Mouse (Mus musculus) lung, postnatal 0 days (tissue): ENCODE measurements at regions not wholly inside any gene's neighbourhood (a gene's known extent, or its start where the extent isn't known, plus 50 kb on each side); places are given as distances from the start of the nearest gene placed in this dataset.

Source experiments
- ATAC-seq: fragments of 200-750 bp; cut with Nextera tagmentation; 2 replicates; pipeline ENCODE4 v1.8.0; 2017; ENCODE audit warnings: moderate library complexity
- DNase-seq: peaks from one replicate; pipeline ENCODE4 v3.0.0-alpha.2; 2016; ENCODE audit warnings: low spot score
- H3K27ac ChIP-seq: fragments of 300-500 bp; sonication (generic); 2 replicates; pipeline ENCODE4 v1.5.1; 2014; ENCODE audit warnings: antibody characterized with exemption, mild to moderate bottlenecking, low read length, mixed read lengths
- H3K27me3 ChIP-seq: fragments of 300-500 bp; sonication (generic); replicated peaks from 2 replicates; pipeline ENCODE4 v1.6.1; 2014; ENCODE audit warnings: low read length, mixed read lengths; ENCODE audit not compliant: insufficient read depth
- H3K36me3 ChIP-seq: fragments of 300-500 bp; sonication (generic); 2 replicates; pipeline ENCODE4 v1.6.1; 2014; ENCODE audit warnings: low read length, mixed read lengths; ENCODE audit not compliant: insufficient read depth
- H3K4me1 ChIP-seq: fragments of 300-500 bp; sonication (generic); 2 replicates; pipeline ENCODE4 v1.6.1; 2014; ENCODE audit warnings: antibody characterized with exemption, low read depth, low read length, mixed read lengths; ENCODE audit not compliant: insufficient read depth
- H3K4me2 ChIP-seq: fragments of 300-500 bp; sonication (generic); replicated peaks from 2 replicates; pipeline ENCODE4 v1.6.1; 2014; ENCODE audit warnings: low read depth, mild to moderate bottlenecking, low read length, moderate library complexity, mixed read lengths
- H3K4me3 ChIP-seq: fragments of 300-500 bp; sonication (generic); 2 replicates; pipeline ENCODE4 v1.5.1; 2014; ENCODE audit warnings: low read depth, low read length
- H3K9ac ChIP-seq: fragments of 300-500 bp; sonication (generic); replicated peaks from 2 replicates; pipeline ENCODE4 v1.6.1; 2014; ENCODE audit warnings: low read depth, mild to moderate bottlenecking
- H3K9me3 ChIP-seq: fragments of 300-500 bp; sonication (generic); 2 replicates; pipeline ENCODE4 v1.6.1; 2016; ENCODE audit warnings: low read length, mixed read lengths
- CTCF ChIP-seq: IDR thresholded peaks from 2 replicates; pipeline ENCODE4 v1.5.1; 2016; ENCODE audit warnings: antibody characterized with exemption, mild to moderate bottlenecking
- EP300 ChIP-seq: IDR thresholded peaks from 2 replicates; pipeline ENCODE4 v1.6.1; 2016; ENCODE audit warnings: antibody characterized with exemption, mild to moderate bottlenecking, control low read depth
- WGBS: fragments of 180-500 bp; shearing (Covaris S2); extraction: QIAGEN DNeasy Blood & Tissue Kit; methylation state at CpG from one replicate; pipeline ENCODE4 v1.1.7; 2014; 5-methylcytosine and 5-hydroxymethylcytosine counted together

DNA sequence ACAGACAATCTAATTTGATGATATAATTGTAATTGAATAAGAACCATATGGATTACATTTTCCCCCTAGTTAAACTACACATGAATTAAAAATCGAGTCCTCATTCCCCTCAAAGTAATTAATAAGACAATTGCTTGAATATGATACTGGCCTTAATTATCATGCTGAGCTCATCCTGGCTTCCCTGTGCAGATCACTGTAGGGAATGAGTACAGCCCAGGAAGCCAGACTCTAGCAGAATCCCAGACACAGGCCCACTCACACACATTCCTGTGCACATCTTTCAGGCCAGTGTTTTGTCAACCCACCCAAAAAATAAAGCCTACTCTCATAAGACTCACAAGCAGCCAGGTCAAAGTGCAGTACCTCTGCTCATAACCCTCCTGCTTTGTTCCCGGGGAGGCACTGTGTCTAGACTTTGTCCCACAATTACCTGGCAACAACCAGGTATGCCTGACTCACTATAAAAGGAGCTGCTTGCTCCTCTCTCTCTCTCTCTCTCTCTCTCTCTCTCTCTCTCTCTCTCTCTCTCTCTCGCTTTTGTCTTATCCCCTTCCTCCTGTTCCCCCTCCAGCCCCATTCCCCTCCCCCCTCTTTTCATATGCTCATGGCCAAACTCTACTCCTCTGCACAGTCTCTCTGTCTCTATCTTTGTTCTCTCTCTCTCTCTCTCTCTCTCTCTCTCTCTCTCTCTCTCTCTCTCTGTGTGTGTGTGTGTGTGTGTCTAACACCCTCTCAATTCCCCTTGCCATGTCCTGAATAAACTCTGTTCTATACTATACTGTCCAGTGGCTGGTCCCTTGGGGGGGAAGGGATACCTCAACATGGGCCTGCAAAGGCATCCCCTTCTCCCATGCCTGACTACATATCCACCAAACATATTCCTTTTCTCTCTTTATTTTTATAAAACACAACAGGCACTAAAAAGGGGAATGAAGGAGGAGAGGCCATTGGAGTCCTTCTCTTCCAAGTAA lies 143.7 kb upstream of the Spag17 start:
- no peak overlapping the region for H3K4me3 ChIP-seq
- H3K9me3 ChIP-seq = no peaks in the 10 kb centered on the region
- 58% methylated on average over 3 of the region's 3 CpGs for WGBS
- no peak overlapping the region for H3K27ac ChIP-seq
- H3K4me2 ChIP-seq = no peak overlapping the region
- TF ChIP-seq EP300 (no peak), CTCF (no peak)
- no peaks in the 10 kb centered on the region for H3K36me3 ChIP-seq
- no peaks in the 10 kb centered on the region for H3K4me1 ChIP-seq
- DNase-seq (no peak), ATAC-seq (no peak)
- H3K9ac ChIP-seq = no peak overlapping the region
- no peaks in the 10 kb centered on the region for H3K27me3 ChIP-seq

DNA sequence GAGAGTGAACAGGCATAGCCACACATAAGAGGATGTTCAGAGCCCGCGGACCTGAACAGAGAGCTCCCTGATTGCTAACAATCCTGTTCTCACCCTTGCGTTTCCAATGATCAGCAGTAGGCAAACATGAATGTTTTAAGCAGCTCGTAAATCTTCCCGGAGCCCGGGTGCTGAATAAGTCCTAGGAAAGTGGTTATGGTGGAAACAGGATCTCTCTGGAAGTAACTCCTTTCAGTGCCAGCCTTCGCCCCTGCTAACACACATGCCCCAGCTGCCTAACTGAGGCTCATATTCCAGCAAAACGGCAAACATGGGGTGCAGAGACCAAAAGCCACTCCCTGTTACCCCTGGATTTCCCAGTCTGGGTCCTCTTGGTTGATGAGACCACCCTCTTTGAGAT lies 135.5 kb upstream of the Spag17 start:
- WGBS = 64% methylated on average over 8 of the region's 8 CpGs
- no peaks in the 10 kb centered on the region for H3K36me3 ChIP-seq
- H3K27me3 ChIP-seq = no peaks in the 10 kb centered on the region
- no peak for DNase-seq
- no peak overlapping the region for H3K4me2 ChIP-seq
- no peak overlapping the region for H3K9ac ChIP-seq
- no peak overlapping the region for H3K27ac ChIP-seq
- TF ChIP-seq CTCF (no peak), EP300 (no peak)
- H3K4me3 ChIP-seq = no peak overlapping the region
- H3K4me1 ChIP-seq = no peaks in the 10 kb centered on the region
- no peak for ATAC-seq
- no peaks in the 10 kb centered on the region for H3K9me3 ChIP-seq

DNA sequence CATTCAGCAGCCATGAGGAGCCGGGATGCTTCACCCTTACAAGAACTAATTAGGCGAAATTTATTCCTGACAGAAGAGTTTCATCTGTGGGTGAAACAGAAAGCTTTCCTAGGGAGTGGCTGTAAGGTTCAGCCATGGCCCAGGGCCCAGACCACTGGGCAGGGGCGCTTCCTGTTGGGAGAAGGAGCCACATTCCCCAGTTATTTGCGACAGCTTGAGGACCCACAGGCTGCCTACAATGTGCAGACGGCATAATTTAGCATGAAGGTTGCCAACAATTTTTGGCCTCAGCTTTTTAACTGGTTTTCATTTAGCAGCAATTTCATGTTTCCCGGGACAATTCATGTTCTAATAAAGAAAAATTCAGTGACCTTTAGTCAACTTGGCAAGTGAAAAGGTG lies 106.7 kb upstream of the Spag17 start:
- Histone ChIP-seq H3K4me1 (no peaks in the 10 kb centered on the region), H3K4me2 (no peak overlapping the region), H3K4me3 (no peak overlapping the region), H3K36me3 (no peaks in the 10 kb centered on the region), H3K27ac (no peak overlapping the region), H3K27me3 (no peaks in the 10 kb centered on the region), H3K9me3 (no peaks in the 10 kb centered on the region), H3K9ac (no peak overlapping the region)
- DNase-seq = no peak
- TF ChIP-seq EP300 (no peak), CTCF (no peak)
- WGBS = 65% methylated on average over 6 of the region's 6 CpGs
- no peak for ATAC-seq

DNA sequence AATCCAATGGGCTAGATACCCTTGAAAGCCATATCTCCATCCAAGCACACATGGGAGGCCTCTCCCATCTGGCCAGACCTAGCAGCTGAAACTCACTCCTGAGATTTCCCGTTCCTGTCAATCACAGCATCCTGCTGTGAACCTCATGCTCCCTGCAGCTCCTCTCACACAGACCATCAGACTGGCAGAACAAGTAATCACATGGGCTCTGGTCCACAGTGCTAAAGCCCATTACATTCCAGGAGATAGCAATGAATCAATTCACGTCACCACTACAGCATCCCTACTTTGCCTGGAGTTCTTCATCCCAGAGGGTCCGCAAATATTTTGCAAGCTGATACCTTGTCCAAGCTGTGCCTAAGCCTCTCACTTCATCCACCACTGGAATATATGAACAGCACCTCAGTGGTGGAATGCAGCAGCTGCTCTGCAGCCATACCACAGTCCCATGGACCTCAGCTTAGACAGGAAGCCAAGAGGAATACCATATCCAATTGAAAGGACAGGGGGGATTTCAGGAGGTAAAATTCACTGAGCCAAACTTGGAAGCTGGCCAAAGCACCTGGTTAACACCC lies 99.2 kb upstream of the Spag17 start:
- H3K4me2 ChIP-seq = no peak overlapping the region
- H3K27me3 ChIP-seq = no peaks in the 10 kb centered on the region
- no peaks in the 10 kb centered on the region for H3K4me1 ChIP-seq
- DNase-seq (no peak), ATAC-seq (no peak)
- no peak overlapping the region for H3K9ac ChIP-seq
- no peaks in the 10 kb centered on the region for H3K36me3 ChIP-seq
- H3K9me3 ChIP-seq = no peaks in the 10 kb centered on the region
- no peak overlapping the region for H3K27ac ChIP-seq
- 69% methylated on average over 3 of the region's 3 CpGs for WGBS
- no peak for TF ChIP-seq EP300
- no peak for TF ChIP-seq CTCF
- no peak overlapping the region for H3K4me3 ChIP-seq

DNA sequence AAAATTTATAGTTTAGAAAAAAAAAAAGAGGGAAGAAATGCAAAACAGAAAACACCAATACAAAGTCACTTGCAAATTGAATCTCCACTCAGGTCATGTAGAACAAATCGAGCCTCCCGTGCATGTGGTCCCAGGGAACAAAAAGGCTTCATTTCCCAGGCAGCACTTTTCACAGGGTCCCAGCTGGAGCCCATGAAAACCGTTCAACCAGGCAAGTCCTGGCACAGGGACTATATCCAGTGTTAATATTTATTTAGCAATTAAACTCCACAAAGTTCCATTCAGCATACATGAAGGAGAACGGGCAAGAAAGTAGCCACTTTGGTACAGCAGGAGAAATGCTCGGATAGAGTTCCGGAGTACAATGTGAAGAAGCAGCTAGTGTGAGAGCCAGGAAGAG lies 93.9 kb upstream of the Spag17 start:
- H3K9me3 ChIP-seq = no peaks in the 10 kb centered on the region
- H3K9ac ChIP-seq = no peak overlapping the region
- no peak overlapping the region for H3K4me3 ChIP-seq
- TF ChIP-seq EP300 (no peak), CTCF (no peak)
- 46% methylated on average over 6 of the region's 6 CpGs for WGBS
- H3K27me3 ChIP-seq = no peaks in the 10 kb centered on the region
- H3K27ac ChIP-seq = no peak overlapping the region
- H3K36me3 ChIP-seq = no peaks in the 10 kb centered on the region
- H3K4me2 ChIP-seq = no peak overlapping the region
- ATAC-seq (no peak), DNase-seq (no peak)
- H3K4me1 ChIP-seq = no peaks in the 10 kb centered on the region

DNA sequence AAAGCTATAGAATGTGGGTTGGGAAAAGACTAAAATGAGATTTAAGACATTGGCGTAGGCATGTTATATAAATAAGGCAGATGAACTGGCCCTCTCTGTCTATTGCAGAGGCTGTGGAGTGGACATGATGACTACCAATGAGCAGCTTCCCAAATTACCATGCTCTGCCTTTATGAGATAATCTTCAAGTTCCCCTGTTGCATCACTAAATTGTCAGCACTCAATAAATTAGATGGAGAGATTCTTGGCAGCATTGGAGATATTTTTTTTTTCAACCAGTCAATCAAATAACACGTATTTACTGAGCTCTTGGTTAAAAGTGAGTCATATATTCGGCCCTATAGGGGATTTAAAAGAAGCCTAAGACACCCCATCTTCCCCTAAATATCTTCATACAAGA lies 91.6 kb upstream of the Spag17 start:
- H3K27ac ChIP-seq = no peak overlapping the region
- no peaks in the 10 kb centered on the region for H3K9me3 ChIP-seq
- H3K27me3 ChIP-seq = no peaks in the 10 kb centered on the region
- no peaks in the 10 kb centered on the region for H3K36me3 ChIP-seq
- H3K4me1 ChIP-seq = no peaks in the 10 kb centered on the region
- H3K4me2 ChIP-seq = no peak overlapping the region
- TF ChIP-seq CTCF = no peak
- no peak for TF ChIP-seq EP300
- H3K4me3 ChIP-seq = no peak overlapping the region
- ATAC-seq (no peak), DNase-seq (no peak)
- 49% methylated on average over 3 of the region's 3 CpGs for WGBS
- H3K9ac ChIP-seq = no peak overlapping the region
